Mouse (Mus musculus) kidney, adult 2 months (tissue): ENCODE results near the gene Dapp1. TPM values are rescaled to one million over a fixed set of nuclear protein-coding genes. Genes with fewer than 3 reads are reported as not detected.

Experiments used
- DNase-seq: peaks from one replicate; pipeline ENCODE4 v3.0.0; 2021
- H3K27ac ChIP-seq: fragments of 200-500 bp; 2 replicates; pipeline ENCODE4 v1.5.1; 2012; ENCODE audit warnings: low read depth, low read length, control low read depth, inconsistent platforms; ENCODE audit not compliant: insufficient read depth
- H3K27me3 ChIP-seq: fragments of 200-500 bp; replicated peaks from 2 replicates; pipeline ENCODE4 v1.6.1; 2012; ENCODE audit warnings: mild to moderate bottlenecking, moderate library complexity, low read length, inconsistent platforms; ENCODE audit not compliant: control insufficient read depth, insufficient read depth
- H3K36me3 ChIP-seq: fragments of 200-500 bp; 2 replicates; pipeline ENCODE4 v1.6.1; 2012; ENCODE audit warnings: mild to moderate bottlenecking, moderate library complexity, low read length, inconsistent platforms; ENCODE audit not compliant: control insufficient read depth, insufficient read depth
- H3K4me1 ChIP-seq: fragments of 200-500 bp; 2 replicates; pipeline ENCODE4 v1.6.1; 2011; ENCODE audit warnings: low read length; ENCODE audit not compliant: control insufficient read depth, insufficient read depth
- H3K4me3 ChIP-seq: fragments of 200-500 bp; 2 replicates; pipeline ENCODE4 v1.5.1; 2011; ENCODE audit warnings: mild to moderate bottlenecking, low read depth, low read length, control low read depth; ENCODE audit not compliant: insufficient read depth
- CTCF ChIP-seq: fragments of 200-500 bp; conservative IDR thresholded peaks from 2 replicates; pipeline ENCODE4 v1.5.1; 2011; ENCODE audit warnings: low read depth, mild to moderate bottlenecking, control low read depth, low read length, moderate library complexity, mixed read lengths; ENCODE audit not compliant: insufficient read depth, insufficient read length
- POLR2A ChIP-seq: fragments of 200-500 bp; IDR thresholded peaks from one replicate; pipeline ENCODE4 v1.6.1; 2011; ENCODE audit warnings: low read depth, low read length, control low read depth
- WGBS: fragments of 180-500 bp; shearing (Covaris S2); methylation state at CpG from one replicate; pipeline ENCODE4 v1.1.7; 2018; 5-methylcytosine and 5-hydroxymethylcytosine counted together
- polyA plus RNA-seq: library from polyadenylated mRNA; depleted of rRNA; stranded (reverse); fragments of >200 nt; gene quantifications from 2 replicates; pipeline ENCODE4 v1.2.3, GENCODE M21; 2012

Gene Dapp1
- polyA plus RNA-seq, 1 experiment: 2.3 TPM

DNA sequence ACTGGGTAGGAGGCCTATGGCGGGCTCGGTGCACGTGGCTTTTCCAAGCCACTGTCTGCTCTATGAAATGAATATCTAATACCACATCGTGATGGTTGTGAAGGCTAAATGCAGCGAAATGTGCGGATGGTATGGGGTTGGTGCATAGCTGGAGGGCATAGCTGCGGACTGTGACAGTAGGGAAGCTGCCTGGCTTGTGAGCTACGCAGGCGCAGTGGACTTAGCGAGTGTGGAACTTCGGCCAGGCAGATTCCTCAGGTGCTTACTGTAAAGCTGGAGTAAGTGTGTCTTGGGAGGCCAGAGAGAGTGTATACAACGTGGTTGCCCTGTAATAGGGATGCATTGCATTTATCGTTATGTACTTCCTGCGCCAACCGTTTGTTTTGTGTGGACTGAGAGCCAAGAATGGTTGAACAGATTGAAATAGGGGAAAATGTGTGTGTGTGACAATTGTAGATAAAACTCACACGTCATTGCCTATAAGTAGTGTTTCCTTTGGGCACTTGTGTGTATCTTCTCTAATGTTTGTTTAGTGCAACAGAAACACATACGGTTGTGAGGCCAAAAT is 5.4 kb downstream of the Dapp1 start:
- DNase-seq: no peak
- H3K4me3 ChIP-seq: no peak overlapping the region
- no peaks in the 10 kb centered on the region for H3K36me3 ChIP-seq
- H3K27ac ChIP-seq: no peak overlapping the region
- WGBS: 89% methylated on average over 17 of the region's 17 CpGs
- no peaks in the 10 kb centered on the region; the same call in 1 of the 2 replicates for H3K4me1 ChIP-seq
- TF ChIP-seq CTCF (no peak), POLR2A (no peak)
- H3K27me3 ChIP-seq: no peaks in the 10 kb centered on the region

DNA sequence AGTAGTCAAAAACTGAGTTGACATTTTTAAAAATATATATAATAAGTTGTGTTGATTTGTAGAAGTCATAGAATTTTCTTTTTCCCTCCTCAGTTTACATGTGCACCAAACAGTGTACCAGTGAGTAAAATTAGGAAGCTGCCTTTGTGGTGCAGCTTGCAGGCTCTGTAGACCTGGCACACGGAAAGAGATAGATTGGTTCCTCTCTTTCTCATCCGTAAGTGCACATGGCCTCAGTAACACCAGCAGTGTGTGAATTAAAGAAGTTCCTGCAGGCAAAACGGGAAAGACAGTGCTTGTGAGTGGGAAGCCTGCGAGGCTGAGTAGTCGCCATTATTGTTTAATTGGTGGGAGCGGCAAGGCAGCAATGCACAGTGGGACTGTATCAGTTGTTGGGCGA is 5.9 kb downstream of the Dapp1 start:
- TF ChIP-seq CTCF (no peak), POLR2A (no peak)
- Histone ChIP-seq H3K27me3 (no peaks in the 10 kb centered on the region), H3K4me1 (no peaks in the 10 kb centered on the region; the same call in 1 of the 2 replicates), H3K4me3 (no peak overlapping the region), H3K36me3 (no peaks in the 10 kb centered on the region), H3K27ac (no peak overlapping the region)
- 91% methylated on average over 7 of the region's 7 CpGs for WGBS
- DNase-seq: no peak

DNA sequence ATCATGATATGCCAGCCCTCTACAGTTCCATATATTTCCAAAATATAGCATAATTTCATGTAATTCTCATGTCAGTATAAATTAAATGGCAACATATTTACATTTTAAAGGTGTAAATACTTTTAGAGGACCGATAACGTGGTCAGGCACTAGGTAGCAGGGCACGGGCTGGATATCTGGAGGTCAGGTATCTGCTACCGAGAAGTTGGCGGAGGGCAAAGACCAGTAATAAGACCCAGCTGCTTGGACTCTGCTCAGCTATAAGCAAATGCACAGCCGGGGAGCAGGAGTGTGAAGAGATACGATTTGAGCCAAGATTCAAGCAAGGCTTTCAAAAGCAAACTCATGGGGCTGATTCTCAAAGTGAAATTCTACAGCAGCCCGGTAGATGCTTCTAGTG is 7.0 kb downstream of the Dapp1 start:
- Histone ChIP-seq H3K36me3 (no peaks in the 10 kb centered on the region), H3K4me3 (no peak overlapping the region), H3K27ac (no peak overlapping the region), H3K27me3 (no peaks in the 10 kb centered on the region), H3K4me1 (no peaks in the 10 kb centered on the region)
- 57% methylated on average over 8 of the region's 8 CpGs for WGBS
- no peak for TF ChIP-seq POLR2A
- no peak for TF ChIP-seq CTCF
- DNase-seq: no peak

DNA sequence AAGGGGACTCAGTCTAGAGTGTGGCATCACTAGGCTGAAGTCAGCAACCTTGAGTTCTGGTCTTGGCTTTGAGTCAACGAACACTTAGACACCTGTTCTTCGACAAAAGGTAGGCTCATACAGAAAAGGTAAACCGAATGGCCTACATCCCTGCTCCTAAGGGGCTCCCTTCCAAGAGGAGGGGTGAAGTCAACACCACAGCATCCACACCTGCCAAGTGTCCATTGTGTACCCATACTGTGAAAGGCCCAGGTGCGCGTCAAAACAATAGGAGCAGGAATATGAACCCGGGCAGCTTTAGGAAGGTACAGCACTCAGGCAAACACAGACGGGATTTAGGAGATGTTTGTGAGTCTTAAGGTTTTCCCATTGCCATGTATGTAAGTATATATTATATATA is 8.4 kb downstream of the Dapp1 start:
- H3K27ac ChIP-seq: no peak overlapping the region
- no peak overlapping the region for H3K4me3 ChIP-seq
- no peaks in the 10 kb centered on the region for H3K36me3 ChIP-seq
- H3K4me1 ChIP-seq: no peaks in the 10 kb centered on the region
- H3K27me3 ChIP-seq: no peaks in the 10 kb centered on the region
- DNase-seq: no peak
- WGBS: 96% methylated on average over 7 of the region's 7 CpGs
- TF ChIP-seq CTCF (no peak), POLR2A (no peak)

DNA sequence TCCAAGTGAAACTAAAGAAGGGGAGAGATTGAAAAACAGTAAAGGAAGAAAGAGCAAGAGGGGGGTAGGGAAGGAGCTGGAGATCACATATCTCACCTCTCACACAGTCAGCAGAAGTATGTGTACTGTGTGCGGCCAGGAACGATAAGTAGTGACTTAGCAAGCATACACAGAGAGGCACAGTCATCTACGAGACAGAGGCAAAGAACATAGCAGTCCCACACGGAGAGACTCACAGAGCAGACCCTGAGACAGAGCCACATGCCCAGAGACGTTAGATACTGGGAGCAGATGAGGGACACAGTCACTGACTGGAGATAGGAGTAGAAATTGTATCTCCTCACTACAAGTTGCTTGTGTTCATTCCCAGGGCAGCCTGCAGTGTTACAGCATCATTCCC is 9.1 kb downstream of the Dapp1 start:
- WGBS: 61% methylated on average over 5 of the region's 5 CpGs
- H3K27me3 ChIP-seq: no peaks in the 10 kb centered on the region
- H3K4me1 ChIP-seq: no peaks in the 10 kb centered on the region
- H3K36me3 ChIP-seq: no peaks in the 10 kb centered on the region
- no peak overlapping the region for H3K27ac ChIP-seq
- TF ChIP-seq POLR2A (no peak), CTCF (no peak)
- H3K4me3 ChIP-seq: no peak overlapping the region
- DNase-seq: no peak

DNA sequence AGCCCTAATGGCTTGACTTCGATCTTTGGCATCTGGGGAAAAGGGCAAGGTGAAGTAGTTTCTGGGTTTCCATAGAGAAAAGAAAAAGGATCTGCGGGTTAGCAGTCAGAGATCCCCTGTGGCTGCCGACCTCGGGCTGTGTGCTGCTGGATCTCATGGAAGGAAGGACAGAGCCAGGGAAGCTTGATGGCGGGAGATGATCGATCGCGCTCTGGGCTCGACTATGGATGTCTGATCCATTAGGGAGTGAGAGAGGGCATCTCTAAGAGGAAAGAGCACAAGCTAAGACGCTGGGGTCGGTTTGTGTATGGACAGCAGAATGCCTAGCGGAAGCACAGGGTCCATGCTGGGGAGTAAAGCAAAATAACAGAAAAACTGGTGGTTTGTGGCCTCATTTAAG is 11.4 kb downstream of the Dapp1 start:
- Histone ChIP-seq H3K4me3 (no peak overlapping the region), H3K36me3 (no peaks in the 10 kb centered on the region), H3K27me3 (no peaks in the 10 kb centered on the region), H3K27ac (no peak overlapping the region), H3K4me1 (no peaks in the 10 kb centered on the region)
- WGBS: 64% methylated on average over 12 of the region's 12 CpGs
- TF ChIP-seq POLR2A: no peak
- no peak for TF ChIP-seq CTCF
- DNase-seq: no peak

DNA sequence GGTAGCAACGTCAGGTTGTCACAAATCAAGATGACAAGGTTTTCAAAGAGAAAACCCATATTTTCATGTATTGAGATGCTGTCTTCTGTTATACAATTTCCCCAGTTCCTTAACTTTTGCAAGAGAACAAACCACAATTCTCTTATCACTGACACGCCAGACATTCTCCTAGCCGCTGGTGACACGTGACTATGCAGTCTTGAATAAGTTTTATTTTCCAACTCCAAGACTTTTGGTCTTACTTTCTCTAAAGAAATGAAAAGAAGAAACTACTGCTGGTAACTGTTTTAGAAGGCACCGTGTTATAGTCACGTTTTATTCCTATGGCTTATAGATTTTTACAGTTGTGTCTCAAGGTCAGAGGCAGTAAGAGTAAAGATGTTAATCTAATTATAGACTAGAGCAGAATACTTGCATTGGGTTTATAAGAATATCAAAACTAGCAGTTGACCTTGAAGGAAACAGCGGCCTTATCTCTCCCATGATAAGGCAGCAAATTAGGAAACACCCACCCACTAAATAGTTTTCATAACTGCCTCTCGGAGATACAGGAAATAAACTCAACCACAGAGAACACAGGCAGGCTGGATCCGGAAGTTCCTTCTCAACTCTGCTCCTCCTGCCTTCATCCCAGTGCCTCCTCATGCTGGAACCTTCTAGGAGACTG is 12.4 kb downstream of the Dapp1 start:
- Histone ChIP-seq H3K27ac (no peak overlapping the region), H3K36me3 (no peaks in the 10 kb centered on the region), H3K4me1 (no peaks in the 10 kb centered on the region), H3K27me3 (no peaks in the 10 kb centered on the region), H3K4me3 (no peak overlapping the region)
- TF ChIP-seq POLR2A (no peak), CTCF (no peak)
- DNase-seq: peak; percentile 30
- 60% methylated on average over 9 of the region's 9 CpGs for WGBS
